In the genomic region with DNA sequence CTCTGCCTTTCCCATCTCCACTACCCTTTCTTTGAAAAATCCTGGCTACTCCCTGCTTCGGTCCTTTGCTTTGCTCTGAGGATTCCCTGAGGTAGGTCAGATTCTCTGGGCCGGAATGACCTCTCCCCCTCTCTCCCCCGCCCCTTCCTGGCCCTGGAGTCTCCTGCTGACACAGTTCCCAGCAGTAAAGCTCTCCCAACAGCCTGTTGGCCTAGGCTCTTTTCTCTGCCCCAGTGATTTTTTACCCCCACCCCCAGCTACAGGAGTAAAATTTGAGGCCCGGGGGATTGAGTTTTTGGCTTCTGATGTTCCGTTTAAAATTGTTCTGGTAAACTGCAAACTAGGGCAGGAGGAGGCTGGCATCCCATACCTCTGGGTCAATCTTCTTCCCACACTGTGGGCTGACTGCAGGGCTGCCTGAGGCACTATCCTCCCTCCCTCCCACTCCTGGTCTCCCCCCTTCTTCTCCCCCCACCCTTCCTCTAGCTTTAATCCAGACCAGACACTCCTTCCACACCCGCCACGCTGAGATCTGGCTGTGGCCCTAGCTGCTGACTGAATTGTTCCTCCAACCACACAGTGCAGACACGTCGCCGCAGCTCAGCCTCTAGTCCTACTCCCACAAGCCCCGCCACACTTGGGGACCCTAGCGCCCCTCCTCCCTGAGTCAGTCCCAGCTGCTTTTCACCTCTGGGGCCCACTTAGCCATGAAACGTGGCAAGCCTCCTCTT, we compare ENCODE assay signal across 8 mouse cellular contexts. TPM values are rescaled to one million over a fixed set of nuclear protein-coding genes. Genes with fewer than 3 reads are reported as not detected.
DNase-seq lines count a peak whose midpoint lies in the region; ATAC-seq and TF ChIP-seq lines count a peak whose summit lies in the region.

No protein-coding gene starts in this region.

- no peaks in the 10 kb centered on the region for H3K27me3 ChIP-seq in neural tube, embryonic 14.5 days (ENCODE audit: control insufficient read depth, insufficient read depth, low read length)

- H3K4me2 ChIP-seq in neural tube, embryonic 14.5 days (ENCODE audit: low read depth, low read length): peak overlapping the region; percentile 38; the same call in 1 of the 2 replicates

- no peak overlapping the region; the same call in 1 of the 2 replicates for H3K9ac ChIP-seq in neural tube, embryonic 14.5 days (replicated peaks; ENCODE audit: low read depth, low read length)

- no peaks in the 10 kb centered on the region for H3K9me3 ChIP-seq in neural tube, embryonic 14.5 days (ENCODE audit: control insufficient read depth, low read length)

- H3K4me1 ChIP-seq in neural tube, embryonic 14.5 days (ENCODE audit: control insufficient read depth, insufficient read depth, low read length): peaks cover 22% of the 10 kb centered on the region

- intact Hi-C loops in gastrocnemius, adult 2 months (cut with DNase I): no loop called here

- H3K4me3 ChIP-seq in gastrocnemius, adult 2 months: peak overlapping the region; percentile 75
- peak overlapping the region; percentile 12; the same call in 1 of the 2 replicates for H3K4me3 ChIP-seq in neural tube, embryonic 14.5 days (ENCODE audit: low read depth, low read length)

- no peak for TF ChIP-seq CTCF in gastrocnemius, adult 2 months (IDR thresholded peaks at IDR 0.05)

- H3K27ac ChIP-seq in gastrocnemius, adult 2 months: peak overlapping the region; percentile 97
- peak overlapping the region; percentile 40; the same call in 1 of the 2 replicates for H3K27ac ChIP-seq in neural tube, embryonic 14.5 days (ENCODE audit: low read depth, low read length)

- H3K36me3 ChIP-seq in neural tube, embryonic 14.5 days (ENCODE audit: control insufficient read depth, insufficient read depth, low read length): no peaks in the 10 kb centered on the region

- 4% methylated on average over 13 of the region's 13 CpGs for WGBS in neural tube, embryonic 14.5 days

- peak; percentile 73 for DNase-seq in gastrocnemius, adult 2 months
- DNase-seq in gastrocnemius, adult 8-10 months (ENCODE audit: low spot score in 2 of 2): no peak
- DNase-seq in MN1 (ENCODE audit: low spot score): peak; percentile 49
- peak; percentile 36 for DNase-seq in gastrocnemius, postnatal 25 days
- DNase-seq in kidney, postnatal 36 days: peak; percentile 57 to 71
- no peak for DNase-seq in spleen, adult 18-20 months
- no peak for DNase-seq in urinary bladder, postnatal 25 days (ENCODE audit: low spot score)

- ATAC-seq in neural tube, embryonic 14.5 days (ENCODE audit: low read depth): 0 out of 2 replicates have a peak, but pooled peaks have one; percentile 4

RNA-seq across cellular contexts. Expression of a gene that starts 0.6 kb away (rescaled TPM):
- total RNA-seq in gastrocnemius, adult 2 months (2021): 1,000 to 10,000 TPM; 1,014 to 1,063 TPM
- 100 to 1,000 TPM; 830 to 997 (median 868) TPM for total RNA-seq in gastrocnemius, adult 8-10 months (2022)
- total RNA-seq in gastrocnemius, postnatal 25 days (2021): 1,000 to 10,000 TPM in 1 of 2 experiments, 100 to 1,000 TPM in 1; 872 to 1,009 TPM
- polyA plus RNA-seq in neural tube, embryonic 14.5 days (2014; fragmentation: Nextera tagmentation; extraction: Ambion mirVana): 234 and 253 TPM in 2 replicates

RNA-seq across cellular contexts. Expression of a gene that starts 1.5 kb away (rescaled TPM):
- total RNA-seq in gastrocnemius, adult 2 months (2021): under 1 TPM; 0.15 to 0.73 TPM
- under 1 TPM in 2 of 4 experiments, not detected in 2; 0.09 to 0.36 TPM for total RNA-seq in gastrocnemius, adult 8-10 months (2022)
- 1 to 10 TPM in 1 of 2 experiments, under 1 TPM in 1; 0.43 to 1.4 TPM for total RNA-seq in gastrocnemius, postnatal 25 days (2021)
- polyA plus RNA-seq in neural tube, embryonic 14.5 days (2014; fragmentation: Nextera tagmentation; extraction: Ambion mirVana): 1.3 and 2.6 TPM in 2 replicates

RNA-seq across cellular contexts. Expression of a gene that starts 17.6 kb away (rescaled TPM):
- 1 to 10 TPM; 2.5 to 6.1 TPM for total RNA-seq in gastrocnemius, adult 2 months (2021)
- total RNA-seq in gastrocnemius, adult 8-10 months (2022): 1 to 10 TPM in 3 of 4 experiments, under 1 TPM in 1; 0.85 to 3.1 (median 2.3) TPM
- total RNA-seq in gastrocnemius, postnatal 25 days (2021): 1 to 10 TPM; 3.2 to 3.9 TPM
- 10.2 and 33.2 TPM in 2 replicates for polyA plus RNA-seq in neural tube, embryonic 14.5 days (2014; fragmentation: Nextera tagmentation; extraction: Ambion mirVana)

RNA-seq across cellular contexts. Expression of a gene that starts 18.4 kb away (rescaled TPM):
- total RNA-seq in gastrocnemius, adult 2 months (2021): 10 to 100 TPM; 12.1 to 12.5 TPM
- total RNA-seq in gastrocnemius, adult 8-10 months (2022): 10 to 100 TPM in 2 of 4 experiments, 1 to 10 TPM in 2; 8.7 to 14.1 (median 10.9) TPM
- 1 to 10 TPM; 8.6 to 9.8 TPM for total RNA-seq in gastrocnemius, postnatal 25 days (2021)
- polyA plus RNA-seq in neural tube, embryonic 14.5 days (2014; fragmentation: Nextera tagmentation; extraction: Ambion mirVana): 96.5 and 98.1 TPM in 2 replicates

RNA-seq across cellular contexts. Expression of a gene that starts 26.9 kb away (rescaled TPM):
- under 1 TPM in 1 of 2 experiments, not detected in 1; 0.59 TPM for total RNA-seq in gastrocnemius, adult 2 months (2021)
- total RNA-seq in gastrocnemius, adult 8-10 months (2022): 1 to 10 TPM in 2 of 4 experiments, not detected in 2; 1.5 to 6.1 TPM
- not detected for total RNA-seq in gastrocnemius, postnatal 25 days (2021)
- 7.9 and 8.2 TPM in 2 replicates for polyA plus RNA-seq in neural tube, embryonic 14.5 days (2014; fragmentation: Nextera tagmentation; extraction: Ambion mirVana)

Comparison
In these comparisons a context has a peak if more than half of its experiments do, and no peak if none do; other contexts are left out.
1. DNase-seq: peak in gastrocnemius, adult 2 months (single experiment), MN1 (single experiment), gastrocnemius, postnatal 25 days (single experiment) and kidney, postnatal 36 days (2 of 2); none in gastrocnemius, adult 8-10 months (0 of 2), spleen, adult 18-20 months (0 of 2) and urinary bladder, postnatal 25 days (single experiment).